In genomic region chr6:115697739-115698558, GRCm38 (mm10) we compare ENCODE assay signal across 8 mouse cellular contexts. TPM values are rescaled to one million over a fixed set of nuclear protein-coding genes. Genes with fewer than 3 reads are reported as not detected.
DNase-seq lines count a peak whose midpoint lies in the region; ATAC-seq and TF ChIP-seq lines count a peak whose summit lies in the region.

No protein-coding gene starts in this region.

- H3K4me3 ChIP-seq in lung, postnatal 0 days (ENCODE audit: low read depth, low read length), result no peak overlapping the region

- no peaks in the 10 kb centered on the region for H3K36me3 ChIP-seq in lung, postnatal 0 days (ENCODE audit: insufficient read depth, low read length)

- H3K4me1 ChIP-seq in lung, postnatal 0 days (ENCODE audit: insufficient read depth, low read depth, low read length), result peaks cover 4% of the 10 kb centered on the region

- peak; percentile 86 for ATAC-seq in lung, postnatal 0 days
- ATAC-seq in frontal cortex, adult (ENCODE audit: low TSS enrichment), result no peak

- TF ChIP-seq EP300 in lung, postnatal 0 days (IDR thresholded peaks at IDR 0.05), result peak; percentile 80

- 45% methylated on average over 17 of the region's 17 CpGs for WGBS in lung, postnatal 0 days

- H3K27me3 ChIP-seq in lung, postnatal 0 days (replicated peaks; ENCODE audit: insufficient read depth, low read length), result no peaks in the 10 kb centered on the region

- DNase-seq in gastrocnemius, adult 18-20 months (ENCODE audit: low spot score), result peak; percentile 42
- no peak for DNase-seq in gastrocnemius, adult 8-10 months (ENCODE audit: low spot score in 2 of 2)
- peak; percentile 43 for DNase-seq in CD4-positive, CD25-positive, alpha-beta regulatory T cell, adult 2 months (ENCODE audit: low read depth, low spot score)
- peak; percentile 68 for DNase-seq in fibroblast of lung, adult 2 months (ENCODE audit: low read depth)
- DNase-seq in lung, postnatal 0 days (ENCODE audit: low spot score), result peak; percentile 92
- no peak for DNase-seq in layer of hippocampus, adult 9-10 months (ENCODE audit: low spot score)
- no peak for DNase-seq in cerebellum, adult 8-10 months

- no peak for TF ChIP-seq CTCF in lung, postnatal 0 days (IDR thresholded peaks at IDR 0.05)

- no peak overlapping the region for H3K4me2 ChIP-seq in lung, postnatal 0 days (replicated peaks; ENCODE audit: low read depth, low read length)

- H3K27ac ChIP-seq in lung, postnatal 0 days (ENCODE audit: low read length), result peak overlapping the region; percentile 74

- no peaks in the 10 kb centered on the region for H3K9me3 ChIP-seq in lung, postnatal 0 days (ENCODE audit: low read length)

- H3K9ac ChIP-seq in lung, postnatal 0 days (replicated peaks; ENCODE audit: low read depth), result no peak overlapping the region

RNA-seq across cellular contexts. Expression of gene Raf1, which starts 21.5 kb away (rescaled TPM):
- total RNA-seq in gastrocnemius, adult 18-20 months (2021), result 100 to 1,000 TPM; 110 to 123 TPM
- total RNA-seq in gastrocnemius, adult 8-10 months (2022), result 100 to 1,000 TPM; 113 to 132 (median 118) TPM
- 58.9 and 60.6 TPM in 2 replicates for polyA plus RNA-seq in lung, postnatal 0 days (2015; fragmentation: Nextera tagmentation; extraction: Ambion mirVana)

Comparison
In these comparisons a context has a peak if more than half of its experiments do, and no peak if none do; other contexts are left out.
1. DNase-seq: peak in gastrocnemius, adult 18-20 months (single experiment), CD4-positive, CD25-positive, alpha-beta regulatory T cell, adult 2 months (single experiment), fibroblast of lung, adult 2 months (single experiment) and lung, postnatal 0 days (single experiment); none in gastrocnemius, adult 8-10 months (0 of 2), layer of hippocampus, adult 9-10 months (single experiment) and cerebellum, adult 8-10 months (single experiment).